ENCODE assay signal across 12 mouse cellular contexts in genomic region chr5:148383841-148384500, GRCm38 (mm10). TPM values are rescaled to one million over a fixed set of nuclear protein-coding genes. Genes with fewer than 3 reads are reported as not detected.
DNase-seq lines count a peak whose midpoint lies in the region; ATAC-seq and TF ChIP-seq lines count a peak whose summit lies in the region.
"Had no signal": no experiment of that assay in that cellular context is flagged by ENCODE, and none has a peak within 500 bp of the region (broad histone marks: within the 10 kb centered on the region; RNA-seq: fewer than 3 reads in every experiment).

No protein-coding gene starts in this region.

- peaks cover 25% of the 10 kb centered on the region for H3K4me1 ChIP-seq in kidney, embryonic 16.5 days (ENCODE audit: insufficient read depth, low read length)

- no peaks in the 10 kb centered on the region for H3K36me3 ChIP-seq in kidney, embryonic 16.5 days (ENCODE audit: insufficient read depth, low read length)

- no peaks in the 10 kb centered on the region for H3K27me3 ChIP-seq in kidney, embryonic 16.5 days (ENCODE audit: insufficient read depth, low read length)
- H3K27me3 ChIP-seq: Patski had no signal

- DNase-seq in cerebellum, postnatal 10 days: peak; percentile 69 to 72
- no peak for DNase-seq in cerebellum, adult 8-10 months
- DNase-seq in kidney, adult 11 months: peak; percentile 21
- no peak for DNase-seq in kidney, adult 8-10 months
- DNase-seq in adrenal gland, postnatal 36 days: peak; percentile 53 to 64
- no peak for DNase-seq in layer of hippocampus, adult 2 months (ENCODE audit: low spot score in 2 of 2)
- no peak for DNase-seq in gastrocnemius, postnatal 36 days
- DNase-seq: heart, adult 11 months had no signal

- no peak overlapping the region for H3K9ac ChIP-seq in kidney, embryonic 16.5 days (replicated peaks; ENCODE audit: low read length)

- H3K9me3 ChIP-seq in kidney, embryonic 16.5 days (ENCODE audit: low read length): 0 out of 2 replicates have a peak, but pooled peaks cover 2% of the 10 kb centered on the region

- 52% methylated on average over 14 of the region's 14 CpGs for WGBS in kidney, embryonic 16.5 days

- 0 out of 2 replicates have a peak overlapping the region, but pooled peaks have one; percentile 10 for H3K27ac ChIP-seq in kidney, embryonic 16.5 days (ENCODE audit: low read length)
- no peak overlapping the region for H3K27ac ChIP-seq in layer of hippocampus, adult 2 months
- H3K27ac ChIP-seq: left cerebral cortex, adult 2 months had no signal

- no peak for TF ChIP-seq CTCF in layer of hippocampus, adult 2 months (conservative IDR thresholded peaks at IDR 0.05)

- no peak overlapping the region for H3K4me3 ChIP-seq in kidney, embryonic 16.5 days (ENCODE audit: low read length)
- no peak overlapping the region for H3K4me3 ChIP-seq in layer of hippocampus, adult 2 months
- H3K4me3 ChIP-seq: left cerebral cortex, adult 2 months had no signal

- intact Hi-C loops in gastrocnemius, postnatal 36 days (cut with DNase I): no loop called here

- H3K4me2 ChIP-seq in kidney, embryonic 16.5 days (replicated peaks; ENCODE audit: low read depth, low read length): no peak overlapping the region
- H3K4me2 ChIP-seq: liver, embryonic 11.5 days had no signal

- no peak for ATAC-seq in kidney, embryonic 16.5 days (ENCODE audit: low FRiP score, low TSS enrichment)
- ATAC-seq: Patski had no signal

RNA-seq across cellular contexts. Expression of gene Slc7a1, which starts 15.7 kb away (rescaled TPM):
- 100 to 1,000 TPM; 103 to 112 TPM for total RNA-seq in adrenal gland, postnatal 36 days (2021)
- polyA plus RNA-seq in kidney, embryonic 16.5 days (2015; fragmentation: Nextera tagmentation; extraction: Ambion mirVana): 16.7 and 19.0 TPM in 2 replicates
- 10 to 100 TPM; 24.4 to 25.9 TPM for total RNA-seq in layer of hippocampus, adult 2 months (2021)
- total RNA-seq in gastrocnemius, postnatal 36 days (2021): 1 to 10 TPM; 1.9 to 2.8 TPM

Comparison
In these comparisons a context has a peak if more than half of its experiments do, and no peak if none do; other contexts are left out.
1. DNase-seq: peak in cerebellum, postnatal 10 days (2 of 2), kidney, adult 11 months (single experiment) and adrenal gland, postnatal 36 days (2 of 2); none in cerebellum, adult 8-10 months (single experiment), kidney, adult 8-10 months (0 of 2), layer of hippocampus, adult 2 months (0 of 2) and gastrocnemius, postnatal 36 days (0 of 2).
2. RNA of gene Slc7a1, which starts 15.7 kb away (total RNA-seq): 103 to 112 TPM in adrenal gland, postnatal 36 days and 24.4 to 25.9 TPM in layer of hippocampus, adult 2 months; 1.9 to 2.8 TPM in gastrocnemius, postnatal 36 days; every median in the first group is over 4 times any median in the second.